Mouse (Mus musculus): ENCODE results near the gene Csf2rb. TPM values are rescaled to one million over a fixed set of nuclear protein-coding genes. Genes with fewer than 3 reads are reported as not detected.
"Not testable (repeated sequence)": the region's sequence is repeated elsewhere in the genome, so short reads cannot be mapped to it uniquely, and the experiment has no call there.

Gene Csf2rb
- polyA plus RNA-seq (2015; fragmentation: Nextera tagmentation; extraction: Ambion mirVana) = 3.0 and 6.5 TPM in 2 replicates

DNA sequence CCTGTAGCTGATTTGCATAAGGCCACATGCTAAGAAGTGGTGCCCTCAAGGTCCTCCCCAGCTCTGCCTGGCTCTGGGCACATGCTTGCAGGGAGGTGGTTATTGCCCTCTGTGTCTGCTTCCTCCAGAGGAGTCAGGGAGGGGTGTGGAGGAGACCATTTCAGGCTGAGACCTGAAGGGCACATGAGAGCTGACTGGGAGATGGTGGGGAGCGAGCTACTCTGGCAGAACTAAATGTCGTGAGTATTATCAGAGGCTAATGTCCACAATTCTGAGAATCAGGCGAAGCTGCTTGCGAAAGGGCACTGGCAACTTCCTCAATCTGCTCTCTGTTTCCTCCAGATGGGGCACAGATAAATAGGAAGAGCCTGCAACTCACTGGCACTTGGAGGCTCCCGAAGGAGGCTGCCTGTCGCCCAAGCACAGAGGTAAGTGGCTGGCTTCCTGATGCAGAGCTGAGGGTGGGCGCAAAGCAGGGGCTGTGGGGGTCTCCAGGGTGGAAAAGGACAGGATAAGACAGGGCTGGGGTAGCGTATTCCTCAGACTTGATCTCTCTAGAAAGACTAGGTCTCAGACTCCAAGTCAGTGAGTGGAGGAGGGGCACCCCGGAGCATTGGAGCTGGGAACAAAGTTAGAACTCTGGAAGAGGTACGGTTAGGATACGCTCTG, at the start of gene Csf2rb:
Gene Csf2rb, plus strand, starts transcription at position 82 of the 669 bp plus-strand sequence.
- H3K9me3 ChIP-seq (ENCODE audit: control insufficient read depth, low read length) = no peaks in the 10 kb centered on the region
- H3K27ac ChIP-seq (ENCODE audit: low read length) = no peak within 1 kb of the TSS
- H3K27me3 ChIP-seq (ENCODE audit: control insufficient read depth, insufficient read depth, low read depth, low read length) = no peaks in the 10 kb centered on the region
- no peaks in the 10 kb centered on the region for H3K4me1 ChIP-seq (replicated peaks; ENCODE audit: control insufficient read depth, insufficient read depth, low read length)
- no peak for ATAC-seq (ENCODE audit: low read depth)
- no peak within 1 kb of the TSS for H3K9ac ChIP-seq (ENCODE audit: low read length)
- H3K4me3 ChIP-seq (ENCODE audit: low read length) = no peak within 1 kb of the TSS
- H3K36me3 ChIP-seq (ENCODE audit: control insufficient read depth, insufficient read depth, low read length) = no peaks in the 10 kb centered on the region
- WGBS = 57% methylated on average over 11 of the region's 11 CpGs
- no peak within 1 kb of the TSS for H3K4me2 ChIP-seq (ENCODE audit: low read depth, low read length)

DNA sequence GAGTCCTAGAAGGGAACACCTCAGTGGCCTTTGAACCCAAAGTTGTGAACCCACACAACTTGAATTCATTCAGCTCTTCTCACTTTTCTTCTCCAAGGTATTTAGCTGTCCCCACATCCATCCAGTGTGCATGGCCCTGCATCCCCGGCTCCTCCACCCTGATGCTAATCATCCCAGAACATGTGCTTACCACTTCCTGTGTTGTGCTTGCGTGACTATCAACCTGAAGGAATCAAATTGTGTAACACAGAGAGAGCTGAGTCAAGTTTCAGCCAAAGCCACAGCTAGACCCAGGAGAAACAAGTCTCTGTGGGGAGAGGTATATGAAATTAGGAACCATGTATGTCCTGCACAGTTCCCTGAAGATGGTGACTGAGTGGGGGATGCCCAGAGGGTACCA, 47.2 kb upstream of the Csf2rb start:
- no peak overlapping the region for H3K27ac ChIP-seq (ENCODE audit: low read length)

DNA sequence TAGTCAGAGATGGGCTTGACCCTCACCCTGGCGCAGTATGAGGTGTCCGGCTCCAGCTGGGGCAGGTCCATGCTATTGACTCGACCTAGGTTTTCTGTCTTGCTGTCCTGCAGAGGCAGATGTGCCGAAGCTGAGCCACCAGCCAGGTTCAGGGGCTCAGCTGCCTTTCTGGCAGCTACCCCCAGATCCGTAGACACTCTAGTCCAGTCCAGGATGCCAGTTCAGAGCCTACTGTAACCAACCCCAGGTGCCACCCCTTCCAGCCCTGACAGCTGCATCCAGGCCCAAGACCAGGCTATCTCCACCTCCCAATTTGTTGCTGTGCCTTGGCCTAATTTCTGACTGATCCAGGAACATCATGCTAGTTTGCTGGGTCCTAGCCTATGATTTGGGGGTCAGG, 37.6 kb upstream of the Csf2rb start:
- 79% methylated on average over 5 of the region's 5 CpGs for WGBS
- Histone ChIP-seq H3K4me1 (replicated peaks; ENCODE audit: control insufficient read depth, insufficient read depth, low read length) (no peaks in the 10 kb centered on the region), H3K9ac (ENCODE audit: low read length) (no peak overlapping the region), H3K36me3 (ENCODE audit: control insufficient read depth, insufficient read depth, low read length) (no peaks in the 10 kb centered on the region), H3K4me3 (ENCODE audit: low read length) (no peak overlapping the region), H3K4me2 (ENCODE audit: low read depth, low read length) (no peak overlapping the region), H3K27me3 (ENCODE audit: control insufficient read depth, insufficient read depth, low read depth, low read length) (no peaks in the 10 kb centered on the region), H3K9me3 (ENCODE audit: control insufficient read depth, low read length) (no peaks in the 10 kb centered on the region), H3K27ac (ENCODE audit: low read length) (no peak overlapping the region)
- ATAC-seq (ENCODE audit: low read depth) = no peak

More for the DNA sequence above, 47.2 kb upstream of the Csf2rb start:
- no peak overlapping the region for H3K4me2 ChIP-seq (ENCODE audit: low read depth, low read length)
- H3K36me3 ChIP-seq (ENCODE audit: control insufficient read depth, insufficient read depth, low read length) = no peaks in the 10 kb centered on the region
- ATAC-seq (ENCODE audit: low read depth) = no peak
- no peak overlapping the region for H3K4me3 ChIP-seq (ENCODE audit: low read length)
- no peaks in the 10 kb centered on the region for H3K27me3 ChIP-seq (ENCODE audit: control insufficient read depth, insufficient read depth, low read depth, low read length)
- H3K9me3 ChIP-seq (ENCODE audit: control insufficient read depth, low read length) = no peaks in the 10 kb centered on the region
- H3K9ac ChIP-seq (ENCODE audit: low read length) = no peak overlapping the region
- 66% methylated on average over 2 of the region's 2 CpGs for WGBS
- H3K4me1 ChIP-seq (replicated peaks; ENCODE audit: control insufficient read depth, insufficient read depth, low read length) = no peaks in the 10 kb centered on the region

DNA sequence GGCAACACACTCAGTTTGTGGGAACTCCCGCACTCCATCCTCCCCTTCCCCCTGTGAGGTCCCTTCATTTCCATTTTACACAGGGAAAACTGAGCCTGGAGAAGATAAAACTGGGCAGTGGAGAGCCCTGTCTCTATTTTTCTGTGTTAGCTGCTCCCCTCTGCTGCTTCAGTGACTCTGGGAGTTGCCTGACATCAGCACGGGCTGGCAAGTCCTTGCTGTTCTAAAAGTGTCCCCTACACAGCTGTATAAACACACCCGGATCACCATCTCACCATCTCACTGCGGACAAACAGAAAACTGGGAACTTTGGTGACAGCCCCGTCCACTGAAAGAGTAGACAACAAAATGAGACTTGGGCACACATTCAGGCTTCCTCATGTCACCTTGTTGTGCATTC, 35.8 kb upstream of the Csf2rb start:
- H3K4me2 ChIP-seq (ENCODE audit: low read depth, low read length); H3K4me1 ChIP-seq (replicated peaks; ENCODE audit: control insufficient read depth, insufficient read depth, low read length); H3K36me3 ChIP-seq (ENCODE audit: control insufficient read depth, insufficient read depth, low read length); H3K27me3 ChIP-seq (ENCODE audit: control insufficient read depth, insufficient read depth, low read depth, low read length); H3K27ac ChIP-seq (ENCODE audit: low read length); ATAC-seq (ENCODE audit: low read depth); H3K9ac ChIP-seq (ENCODE audit: low read length); H3K4me3 ChIP-seq (ENCODE audit: low read length); H3K9me3 ChIP-seq (ENCODE audit: control insufficient read depth, low read length): not testable (repeated sequence)
- 29% methylated on average over 5 of the region's 5 CpGs for WGBS

DNA sequence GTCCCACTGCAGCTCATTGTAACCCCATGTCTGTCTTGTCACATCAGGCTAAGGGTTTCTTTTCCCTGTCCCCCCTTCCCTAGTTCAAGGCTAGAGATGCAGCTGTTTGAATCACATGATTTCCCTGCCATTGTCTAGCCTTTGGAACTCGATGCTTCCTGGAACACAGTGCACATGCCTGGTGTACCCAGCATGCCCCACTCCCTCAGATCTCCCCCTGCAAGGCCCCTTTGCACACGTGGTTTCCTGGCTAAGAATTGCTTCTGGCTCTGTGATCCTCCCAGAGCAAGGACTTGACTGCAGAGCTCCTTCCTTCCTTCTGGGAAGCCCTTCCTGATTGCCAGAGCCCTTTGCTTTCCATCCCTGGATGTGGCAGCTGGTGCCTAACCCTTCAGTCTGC, 32.3 kb upstream of the Csf2rb start:
- not testable (repeated sequence) for H3K36me3 ChIP-seq (ENCODE audit: control insufficient read depth, insufficient read depth, low read length); H3K9ac ChIP-seq (ENCODE audit: low read length); H3K4me1 ChIP-seq (replicated peaks; ENCODE audit: control insufficient read depth, insufficient read depth, low read length); H3K4me2 ChIP-seq (ENCODE audit: low read depth, low read length); H3K9me3 ChIP-seq (ENCODE audit: control insufficient read depth, low read length); H3K4me3 ChIP-seq (ENCODE audit: low read length); H3K27ac ChIP-seq (ENCODE audit: low read length); H3K27me3 ChIP-seq (ENCODE audit: control insufficient read depth, insufficient read depth, low read depth, low read length)
- whole genome bisulfite sequencing = 7% methylated on average over 2 of the region's 2 CpGs
- ATAC-seq (ENCODE audit: low read depth) = peak; percentile 52

DNA sequence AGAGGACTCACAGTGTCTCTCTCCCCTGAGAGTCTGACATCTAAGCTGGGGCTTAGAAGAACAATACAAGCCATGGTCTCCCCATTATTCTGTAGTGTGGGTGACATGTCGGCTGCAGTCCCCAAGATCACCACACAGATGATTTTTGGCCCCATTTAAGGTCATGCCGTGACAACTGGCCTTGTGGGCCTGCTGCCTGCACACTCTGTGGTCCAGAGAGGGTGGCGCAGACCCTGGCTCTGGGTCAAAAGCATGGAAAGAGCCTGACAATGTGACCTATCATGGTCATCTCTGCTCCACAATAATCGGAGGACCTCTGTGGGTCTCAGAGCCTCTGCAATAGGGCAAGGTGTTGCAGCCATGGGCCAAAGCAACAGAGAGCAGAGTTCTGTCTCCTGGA, 31.8 kb upstream of the Csf2rb start:
- no peak overlapping the region for H3K4me2 ChIP-seq (ENCODE audit: low read depth, low read length)
- H3K9me3 ChIP-seq (ENCODE audit: control insufficient read depth, low read length) = no peaks in the 10 kb centered on the region
- no peaks in the 10 kb centered on the region for H3K36me3 ChIP-seq (ENCODE audit: control insufficient read depth, insufficient read depth, low read length)
- 0 out of 2 replicates have a peak, but pooled peaks have one; percentile 5 for ATAC-seq (ENCODE audit: low read depth)
- H3K4me3 ChIP-seq (ENCODE audit: low read length) = no peak overlapping the region
- no peak overlapping the region for H3K27ac ChIP-seq (ENCODE audit: low read length)
- WGBS = 76% methylated on average over 4 of the region's 4 CpGs
- H3K27me3 ChIP-seq (ENCODE audit: control insufficient read depth, insufficient read depth, low read depth, low read length) = no peaks in the 10 kb centered on the region
- H3K9ac ChIP-seq (ENCODE audit: low read length) = no peak overlapping the region
- H3K4me1 ChIP-seq (replicated peaks; ENCODE audit: control insufficient read depth, insufficient read depth, low read length) = no peaks in the 10 kb centered on the region

DNA sequence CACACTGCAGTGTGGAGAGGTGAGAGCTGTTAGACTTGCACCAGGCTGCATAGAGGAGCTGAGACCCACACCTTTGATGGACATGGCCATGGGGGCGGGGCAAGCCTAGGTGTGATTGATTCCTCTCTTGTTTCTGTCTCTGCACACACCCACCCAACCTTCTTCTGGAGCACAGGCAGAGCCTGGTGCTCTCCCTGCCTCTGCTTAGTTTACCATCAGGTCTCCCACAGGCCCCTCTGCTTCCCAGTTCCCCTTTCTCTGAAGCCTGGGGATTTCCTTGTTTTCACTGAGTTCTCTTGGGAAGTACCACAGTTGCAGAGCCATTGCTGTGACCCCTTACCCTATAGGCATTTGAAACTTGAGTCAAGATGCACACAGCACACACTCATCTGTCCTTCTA, 27.0 kb upstream of the Csf2rb start:
- H3K9me3 ChIP-seq (ENCODE audit: control insufficient read depth, low read length) = no peaks in the 10 kb centered on the region
- no peaks in the 10 kb centered on the region for H3K27me3 ChIP-seq (ENCODE audit: control insufficient read depth, insufficient read depth, low read depth, low read length)
- H3K4me2 ChIP-seq (ENCODE audit: low read depth, low read length) = no peak overlapping the region
- WGBS = 90% methylated on average over 1 of the region's 1 CpGs
- H3K4me3 ChIP-seq (ENCODE audit: low read length) = no peak overlapping the region
- no peak for ATAC-seq (ENCODE audit: low read depth)
- no peak overlapping the region for H3K9ac ChIP-seq (ENCODE audit: low read length)
- no peaks in the 10 kb centered on the region for H3K36me3 ChIP-seq (ENCODE audit: control insufficient read depth, insufficient read depth, low read length)
- no peaks in the 10 kb centered on the region for H3K4me1 ChIP-seq (replicated peaks; ENCODE audit: control insufficient read depth, insufficient read depth, low read length)
- H3K27ac ChIP-seq (ENCODE audit: low read length) = no peak overlapping the region

DNA sequence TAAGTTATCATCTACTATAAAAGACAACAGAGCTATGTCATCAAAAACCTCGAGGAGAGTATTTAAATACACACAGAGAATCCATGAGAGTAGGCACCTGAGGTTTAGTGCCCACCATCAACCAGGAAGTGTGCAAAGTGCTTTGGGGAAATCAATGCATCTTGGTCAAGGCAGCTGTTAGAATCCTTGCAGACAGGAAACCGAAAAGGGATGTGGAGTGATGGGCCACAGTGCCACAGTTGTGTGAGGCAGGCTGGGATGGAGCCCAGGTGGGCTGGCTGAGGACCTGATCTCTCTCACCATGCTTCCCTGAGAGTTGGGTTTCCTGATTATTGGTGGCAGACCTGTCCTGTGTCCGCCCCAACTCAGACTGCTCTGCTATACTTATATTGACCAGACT, 25.9 kb upstream of the Csf2rb start:
- no peak for ATAC-seq (ENCODE audit: low read depth)
- no peaks in the 10 kb centered on the region for H3K27me3 ChIP-seq (ENCODE audit: control insufficient read depth, insufficient read depth, low read depth, low read length)
- H3K4me3 ChIP-seq (ENCODE audit: low read length) = no peak overlapping the region
- no peaks in the 10 kb centered on the region for H3K4me1 ChIP-seq (replicated peaks; ENCODE audit: control insufficient read depth, insufficient read depth, low read length)
- no peak overlapping the region for H3K4me2 ChIP-seq (ENCODE audit: low read depth, low read length)
- H3K27ac ChIP-seq (ENCODE audit: low read length) = no peak overlapping the region
- H3K9me3 ChIP-seq (ENCODE audit: control insufficient read depth, low read length) = no peaks in the 10 kb centered on the region
- no peak overlapping the region for H3K9ac ChIP-seq (ENCODE audit: low read length)
- H3K36me3 ChIP-seq (ENCODE audit: control insufficient read depth, insufficient read depth, low read length) = no peaks in the 10 kb centered on the region
- WGBS = 73% methylated on average over 3 of the region's 3 CpGs

DNA sequence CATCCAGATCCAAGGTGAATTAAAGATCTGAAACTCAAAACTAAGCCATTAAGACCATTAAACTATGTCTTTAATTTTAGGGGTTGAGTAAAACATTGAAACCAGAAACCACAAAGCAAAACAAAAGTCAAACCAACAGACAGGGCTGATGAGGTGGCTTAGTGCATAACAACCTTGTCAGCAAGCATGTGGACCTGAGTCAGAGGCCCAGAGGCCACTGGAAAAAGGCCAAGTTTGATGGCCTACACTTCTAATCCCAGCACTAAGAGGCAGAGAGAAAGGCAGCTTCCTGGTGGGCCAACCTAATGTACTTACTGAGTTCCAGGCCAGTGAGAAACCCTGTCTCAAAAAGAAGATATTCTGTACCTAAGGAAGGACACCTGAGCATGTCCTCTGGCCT, 24.8 kb upstream of the Csf2rb start:
- H3K4me3 ChIP-seq (ENCODE audit: low read length) = no peak overlapping the region
- H3K36me3 ChIP-seq (ENCODE audit: control insufficient read depth, insufficient read depth, low read length) = no peaks in the 10 kb centered on the region
- H3K9me3 ChIP-seq (ENCODE audit: control insufficient read depth, low read length) = no peaks in the 10 kb centered on the region
- no peaks in the 10 kb centered on the region for H3K4me1 ChIP-seq (replicated peaks; ENCODE audit: control insufficient read depth, insufficient read depth, low read length)
- H3K27me3 ChIP-seq (ENCODE audit: control insufficient read depth, insufficient read depth, low read depth, low read length) = no peaks in the 10 kb centered on the region
- H3K9ac ChIP-seq (ENCODE audit: low read length) = no peak overlapping the region
- no peak for ATAC-seq (ENCODE audit: low read depth)
- no peak overlapping the region for H3K27ac ChIP-seq (ENCODE audit: low read length)
- no peak overlapping the region for H3K4me2 ChIP-seq (ENCODE audit: low read depth, low read length)

DNA sequence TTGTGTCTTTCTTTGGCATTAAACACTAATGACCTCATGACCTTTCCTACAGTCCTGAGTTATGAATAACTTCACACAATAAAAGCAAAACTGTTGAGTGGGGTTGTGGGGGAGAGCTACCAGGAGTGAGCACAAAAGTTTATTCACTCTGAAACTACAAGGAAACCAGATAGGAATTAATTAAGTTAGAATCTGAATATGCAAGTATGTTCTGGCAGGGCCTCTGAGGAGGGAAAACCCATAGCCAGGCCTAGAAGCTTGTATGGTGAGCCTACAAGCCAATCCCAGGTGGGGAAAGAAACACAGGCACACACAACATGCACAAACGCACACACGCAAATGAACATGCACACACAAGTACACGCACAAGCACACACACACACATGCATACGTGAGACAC, 22.8 kb upstream of the Csf2rb start:
- no peak for ATAC-seq (ENCODE audit: low read depth)
- H3K9me3 ChIP-seq (ENCODE audit: control insufficient read depth, low read length) = no peaks in the 10 kb centered on the region
- no peaks in the 10 kb centered on the region for H3K36me3 ChIP-seq (ENCODE audit: control insufficient read depth, insufficient read depth, low read length)
- 96% methylated on average over 4 of the region's 4 CpGs for WGBS
- H3K27ac ChIP-seq (ENCODE audit: low read length) = no peak overlapping the region
- no peak overlapping the region for H3K9ac ChIP-seq (ENCODE audit: low read length)
- H3K4me1 ChIP-seq (replicated peaks; ENCODE audit: control insufficient read depth, insufficient read depth, low read length) = no peaks in the 10 kb centered on the region
- H3K4me3 ChIP-seq (ENCODE audit: low read length) = no peak overlapping the region
- no peak overlapping the region for H3K4me2 ChIP-seq (ENCODE audit: low read depth, low read length)
- no peaks in the 10 kb centered on the region for H3K27me3 ChIP-seq (ENCODE audit: control insufficient read depth, insufficient read depth, low read depth, low read length)

Measured in lung, embryonic 16.5 days (tissue).